Mouse (Mus musculus) heart, adult 18-20 months (tissue): ENCODE measurements at regions not wholly inside any gene's neighbourhood (a gene's known extent, or its start where the extent isn't known, plus 50 kb on each side); places are given as distances from the start of the nearest gene placed in this dataset.

Source experiments
- DNase-seq, 2 experiments: peaks; one replicate each; pipeline ENCODE4 v3.0.0; 2021 to 2022; ENCODE audit warnings: mixed read lengths in 1 of 2

GRCm38 (mm10) chr8:34486433-34487096 is 375.0 kb upstream of the Gm10131 start:
- DNase-seq, result no peak

GRCm38 (mm10) chr8:34485905-34486304 is 374.4 kb upstream of the Gm10131 start:
- no peak for DNase-seq

GRCm38 (mm10) chr8:34485346-34485745 is 373.8 kb upstream of the Gm10131 start:
- DNase-seq, result no peak

- peak; percentile 47 to 82 for DNase-seq
Observed at GRCm38 (mm10) chr8:34484551-34485335, 373.2 kb upstream of the Gm10131 start.

GRCm38 (mm10) chr8:34483212-34483611 is 371.7 kb upstream of the Gm10131 start:
- DNase-seq, result no peak

GRCm38 (mm10) chr8:34482676-34483075 is 371.1 kb upstream of the Gm10131 start:
- DNase-seq, result no peak

- no peak for DNase-seq
Observed at GRCm38 (mm10) chr8:34480496-34480895, 369.0 kb upstream of the Gm10131 start.

- DNase-seq, result peak; percentile 29 to 33
Observed at GRCm38 (mm10) chr8:34478891-34479290, 367.4 kb upstream of the Gm10131 start.

- peak in 1 of 2 experiments; percentile 13 for DNase-seq
Observed at GRCm38 (mm10) chr8:34478465-34478864, 366.9 kb upstream of the Gm10131 start.

- DNase-seq, result no peak
Observed at GRCm38 (mm10) chr8:34476146-34476820, 364.7 kb upstream of the Gm10131 start.

GRCm38 (mm10) chr8:34474593-34474992 is 363.1 kb upstream of the Gm10131 start:
- DNase-seq, result peak; percentile 63 to 71

- no peak for DNase-seq
Observed at GRCm38 (mm10) chr8:34473769-34474168, 362.2 kb upstream of the Gm10131 start.

- no peak for DNase-seq
Observed at GRCm38 (mm10) chr8:34473301-34473700, 361.8 kb upstream of the Gm10131 start.

GRCm38 (mm10) chr8:34472846-34473245 is 361.3 kb upstream of the Gm10131 start:
- DNase-seq, result no peak

- peak; percentile 9 for DNase-seq
Observed at GRCm38 (mm10) chr8:34472434-34472833, 360.9 kb upstream of the Gm10131 start.

GRCm38 (mm10) chr8:34469091-34469490 is 357.6 kb upstream of the Gm10131 start:
- no peak for DNase-seq

GRCm38 (mm10) chr8:34466786-34467364 is 355.3 kb upstream of the Gm10131 start:
- no peak for DNase-seq

GRCm38 (mm10) chr8:34465398-34465797 is 353.9 kb upstream of the Gm10131 start:
- DNase-seq, result no peak

GRCm38 (mm10) chr8:34462262-34462661 is 350.7 kb upstream of the Gm10131 start:
- no peak for DNase-seq

GRCm38 (mm10) chr8:34458300-34458699 is 346.8 kb upstream of the Gm10131 start:
- no peak for DNase-seq

- no peak for DNase-seq
Observed at GRCm38 (mm10) chr8:34456543-34456942, 345.0 kb upstream of the Gm10131 start.

- peak; percentile 17 to 31 for DNase-seq
Observed at GRCm38 (mm10) chr8:34455376-34455775, 343.8 kb upstream of the Gm10131 start.

- no peak for DNase-seq
Observed at GRCm38 (mm10) chr8:34452811-34453210, 341.3 kb upstream of the Gm10131 start.
